Mouse (Mus musculus): ENCODE data around the gene Stim1. TPM values are rescaled to one million over a fixed set of nuclear protein-coding genes. Genes with fewer than 3 reads are reported as not detected.

Stim1 gene
- total and polyA plus RNA-seq, 3 experiments = 10.2 to 26.6 (median 23.9) TPM

- H3K4me1 ChIP-seq (ENCODE audit: control insufficient read depth in 1 of 2, insufficient read depth in 2 of 2) = no peaks in the 10 kb centered on the region
- no peaks in the 10 kb centered on the region for H3K79me2 ChIP-seq (replicated peaks; ENCODE audit: control insufficient read depth, extremely low read depth, insufficient read depth, poor library complexity, severe bottlenecking)
- H3K9me3 ChIP-seq (replicated peaks; ENCODE audit: low read length) = peaks cover 2% of the 10 kb centered on the region
- no peaks in the 10 kb centered on the region for H3K36me3 ChIP-seq (replicated peaks in 1 of 2; ENCODE audit: control insufficient read depth in 1 of 2, insufficient read depth in 1 of 2, low read length in 1 of 2)
- DNase-seq (ENCODE audit: extremely low read depth) = no peak
- H3K27me3 ChIP-seq (replicated peaks) = no peaks in the 10 kb centered on the region
- TF ChIP-seq MXI1 (IDR thresholded peaks at IDR 0.05; ENCODE audit: low read depth, low read length) (no peak), CTCF (conservative IDR thresholded peaks at IDR 0.05 in 1 of 2, IDR thresholded peaks at IDR 0.05 in 1 of 2; ENCODE audit: low read depth in 2 of 2, low read length in 2 of 2) (peak in 1 of 2 experiments; percentile 17; a peak in 1 of 4 replicates), RAD21 (IDR thresholded peaks at IDR 0.05; ENCODE audit: low read depth, low read length) (peak; percentile 16), JUND (conservative IDR thresholded peaks at IDR 0.05; ENCODE audit: low read depth, low read length) (no peak)
- dilution Hi-C loops (cut with MboI; ENCODE audit: extremely low pct_ligation_motif_present, extremely low pct_unique_long_range_greater_than_20kb, low sequenced_read_pairs) (no loop called here), in situ Hi-C loops (cut with MboI; ENCODE audit: low pct_ligation_motif_present, low pct_unique_long_range_greater_than_20kb, low sequenced_read_pairs) (no loop called here)
- no peak overlapping the region for H3K4me3 ChIP-seq (replicated peaks in 1 of 3; ENCODE audit: low read depth in 2 of 3, low read length in 2 of 3, poor library complexity in 1 of 3)
- no peak overlapping the region for H3K4me2 ChIP-seq (ENCODE audit: insufficient read depth, low read depth, poor library complexity, severe bottlenecking)
- H3K27ac ChIP-seq (ENCODE audit: insufficient read depth, low read depth) = no peak overlapping the region
- H3K9ac ChIP-seq (ENCODE audit: insufficient read depth, low read depth) = no peak overlapping the region
These were observed 102.1 kb downstream of the Stim1 start for GRCm38 (mm10) chr7:102369661-102370060.

GRCm38 (mm10) chr7:102370526-102370925 is 102.9 kb downstream of the Stim1 start:
- H3K9me3 ChIP-seq (replicated peaks; ENCODE audit: low read length) = peaks cover 2% of the 10 kb centered on the region
- no peaks in the 10 kb centered on the region for H3K79me2 ChIP-seq (replicated peaks; ENCODE audit: control insufficient read depth, extremely low read depth, insufficient read depth, poor library complexity, severe bottlenecking)
- no peak for TF ChIP-seq UBTF (IDR thresholded peaks at IDR 0.05; ENCODE audit: low read depth, low read length)
- TF ChIP-seq ZMIZ1 (IDR thresholded peaks at IDR 0.05; ENCODE audit: low read depth, low read length) = no peak
- no peak for TF ChIP-seq EP300 (IDR thresholded peaks at IDR 0.05; ENCODE audit: low read length)
- TF ChIP-seq POLR2A (IDR thresholded peaks at IDR 0.05; ENCODE audit: low read depth, low read length) = no peak
- TF ChIP-seq ZNF384 (IDR thresholded peaks at IDR 0.05; ENCODE audit: low read depth, low read length) = no peak
- TF ChIP-seq IRF4 (IDR thresholded peaks at IDR 0.05; ENCODE audit: low read depth, low read length) = no peak
- TF ChIP-seq RAD21 (IDR thresholded peaks at IDR 0.05; ENCODE audit: low read depth, low read length) = no peak
- no peak for TF ChIP-seq MAFK (IDR thresholded peaks at IDR 0.05; ENCODE audit: insufficient replicate concordance, low read length)
- no peak for TF ChIP-seq TBP (conservative IDR thresholded peaks at IDR 0.05; ENCODE audit: low read depth, low read length)
- no peak for TF ChIP-seq MXI1 (IDR thresholded peaks at IDR 0.05; ENCODE audit: low read depth, low read length)
- TF ChIP-seq HCFC1 (IDR thresholded peaks at IDR 0.05; ENCODE audit: low read depth, low read length) = no peak
- no peak for TF ChIP-seq CHD2 (IDR thresholded peaks at IDR 0.05; ENCODE audit: low read length)
- TF ChIP-seq MAZ (IDR thresholded peaks at IDR 0.05; ENCODE audit: low read depth, low read length) = no peak
- TF ChIP-seq MYC (IDR thresholded peaks at IDR 0.05; ENCODE audit: low read depth, low read length) = no peak
- TF ChIP-seq USF1 (IDR thresholded peaks at IDR 0.05; ENCODE audit: low read depth, low read length) = no peak
- TF ChIP-seq ELF1 (IDR thresholded peaks at IDR 0.05; ENCODE audit: low read depth, low read length) = no peak
- H3K27ac ChIP-seq (ENCODE audit: insufficient read depth, low read depth) = no peak overlapping the region
- no peak overlapping the region for H3K4me2 ChIP-seq (ENCODE audit: insufficient read depth, low read depth, poor library complexity, severe bottlenecking)
- no peak overlapping the region for H3K4me3 ChIP-seq (replicated peaks in 1 of 3; ENCODE audit: low read depth in 2 of 3, low read length in 2 of 3, poor library complexity in 1 of 3)
- H3K4me1 ChIP-seq (ENCODE audit: control insufficient read depth in 1 of 2, insufficient read depth in 2 of 2) = no peaks in the 10 kb centered on the region
- dilution Hi-C loops (cut with MboI; ENCODE audit: extremely low pct_ligation_motif_present, extremely low pct_unique_long_range_greater_than_20kb, low sequenced_read_pairs) (no loop called here), in situ Hi-C loops (cut with MboI; ENCODE audit: low pct_ligation_motif_present, low pct_unique_long_range_greater_than_20kb, low sequenced_read_pairs) (no loop called here)
- DNase-seq (ENCODE audit: extremely low read depth) = no peak
- H3K36me3 ChIP-seq (replicated peaks in 1 of 2; ENCODE audit: control insufficient read depth in 1 of 2, insufficient read depth in 1 of 2, low read length in 1 of 2) = no peaks in the 10 kb centered on the region
- H3K27me3 ChIP-seq (replicated peaks) = no peaks in the 10 kb centered on the region
- no peak overlapping the region for H3K9ac ChIP-seq (ENCODE audit: insufficient read depth, low read depth)

All from CH12.LX (cell line).